Mouse (Mus musculus) neural tube, embryonic 14.5 days (tissue): ENCODE results near the gene Serpinb9c. TPM values are rescaled to one million over a fixed set of nuclear protein-coding genes. Genes with fewer than 3 reads are reported as not detected.

Source experiments
- polyA plus RNA-seq: library from polyadenylated mRNA; unstranded; fragments of >200 nt; fragmentation: Nextera tagmentation; extraction: Ambion mirVana; gene quantifications from 2 replicates; pipeline ENCODE4 v1.2.1, GENCODE M21; 2014

Gene Serpinb9c
- polyA plus RNA-seq, 1 experiment from 2014 or later = not detected

Other genes with a start within 250 kb of the Serpinb9c start
- gene Serpinb6b, start 194.5 kb downstream of the Serpinb9c start, polyA plus RNA-seq = 0.53 and 0.60 TPM in 2 replicates
- 1.2 and 1.6 TPM in 2 replicates for gene Serpinb9, start 156.5 kb downstream of the Serpinb9c start, polyA plus RNA-seq
- gene Serpinb9b, start 132.3 kb downstream of the Serpinb9c start, polyA plus RNA-seq = 0.28 and 0.29 TPM in 2 replicates
- 24.0 and 45.4 TPM in 2 replicates for gene Serpinb1b, start 81.2 kb downstream of the Serpinb9c start, polyA plus RNA-seq
- gene Serpinb9d, start 33.2 kb upstream of the Serpinb9c start, polyA plus RNA-seq = not detected in 2 replicates
- not detected in 2 replicates for gene Serpinb9e, start 89.9 kb upstream of the Serpinb9c start, polyA plus RNA-seq
- gene Serpinb9f, start 164.3 kb upstream of the Serpinb9c start, polyA plus RNA-seq = not detected in 2 replicates
- not detected in 2 replicates for gene Gm11397, start 236.0 kb upstream of the Serpinb9c start, polyA plus RNA-seq